ENCODE assay signal across 30 mouse cellular contexts in the genomic region with DNA sequence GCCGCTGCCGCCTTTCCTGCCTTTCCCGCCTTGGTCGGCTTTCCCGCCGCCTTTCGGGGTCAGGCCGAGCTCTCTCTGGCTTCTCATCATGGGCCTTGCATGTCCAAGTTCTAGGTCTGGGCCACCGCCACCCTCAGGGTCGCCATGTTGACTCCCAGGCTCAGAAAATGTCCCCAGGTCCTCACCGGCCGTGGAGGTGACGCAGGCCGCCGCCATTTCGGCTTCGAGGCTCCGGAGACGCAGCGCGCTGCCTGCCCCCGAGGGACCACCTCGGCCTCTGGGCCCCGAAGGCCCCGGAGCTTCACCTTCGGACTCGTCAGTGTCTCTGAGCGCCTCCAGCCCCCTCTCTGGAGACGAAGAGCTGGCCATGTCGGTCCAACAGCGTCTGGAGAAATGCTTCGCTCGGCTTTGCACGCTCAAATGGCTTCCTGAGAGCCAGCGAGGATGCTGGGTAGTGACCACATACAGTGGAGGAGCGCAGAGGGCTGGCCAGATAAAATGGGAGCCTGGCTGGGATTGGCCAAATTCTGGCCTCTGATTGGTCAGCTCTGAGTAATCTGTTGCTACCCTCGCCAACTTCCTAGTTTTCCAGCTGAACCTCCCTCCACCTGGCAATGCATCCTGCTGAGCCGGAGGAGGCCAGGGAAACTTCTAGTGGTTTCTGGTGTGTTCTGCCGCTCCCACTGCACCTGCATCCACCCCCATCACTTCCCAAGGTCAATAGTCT. TPM values are rescaled to one million over a fixed set of nuclear protein-coding genes. Genes with fewer than 3 reads are reported as not detected.
DNase-seq lines count a peak whose midpoint lies in the region; ATAC-seq and TF ChIP-seq lines count a peak whose summit lies in the region.
"Had no signal": no experiment of that assay in that cellular context is flagged by ENCODE, and none has a peak within 500 bp of the region (broad histone marks: within the 10 kb centered on the region; RNA-seq: fewer than 3 reads in every experiment).

AU022751 (minus strand) TSS at position 466 of the 727 bp plus-strand sequence.

- H3K9me3 ChIP-seq in lung, postnatal 0 days (ENCODE audit: low read length): no peaks in the 10 kb centered on the region
- H3K9me3 ChIP-seq: embryonic facial prominence, embryonic 15.5 days; intestine, embryonic 15.5 days had no signal

- H3K27ac ChIP-seq in lung, postnatal 0 days (ENCODE audit: low read length): no peak within 1 kb of the TSS
- H3K27ac ChIP-seq: embryonic facial prominence, embryonic 12.5 days; embryonic facial prominence, embryonic 15.5 days; gastrocnemius, adult 2 months; heart, adult 2 months; heart, embryonic 10.5 days; heart, embryonic 13.5 days; hindbrain, embryonic 13.5 days; intestine, embryonic 15.5 days had no signal

- H3K9ac ChIP-seq in lung, postnatal 0 days (replicated peaks; ENCODE audit: low read depth): no peak within 1 kb of the TSS
- H3K9ac ChIP-seq: embryonic facial prominence, embryonic 12.5 days; embryonic facial prominence, embryonic 15.5 days; forebrain, postnatal 0 days; heart, embryonic 13.5 days; hindbrain, embryonic 13.5 days; intestine, embryonic 15.5 days had no signal

- TF ChIP-seq CTCF in lung, postnatal 0 days (IDR thresholded peaks at IDR 0.05): no peak
- TF ChIP-seq CTCF in lung, adult 2 months (IDR thresholded peaks at IDR 0.05; ENCODE audit: insufficient read depth, low read length): no peak

- no peak within 1 kb of the TSS for H3K4me3 ChIP-seq in lung, postnatal 0 days (ENCODE audit: low read depth, low read length)
- no peak within 1 kb of the TSS for H3K4me3 ChIP-seq in lung, adult 2 months (replicated peaks; ENCODE audit: extremely low read depth, low read depth, low read length)
- H3K4me3 ChIP-seq: embryonic facial prominence, embryonic 12.5 days; embryonic facial prominence, embryonic 15.5 days; gastrocnemius, adult 2 months; heart, adult 2 months; heart, embryonic 10.5 days; heart, embryonic 13.5 days; hindbrain, embryonic 13.5 days; intestine, embryonic 15.5 days had no signal

- peak; percentile 83 for DNase-seq in heart, adult 11 months
- DNase-seq in heart, postnatal 4 days: no peak
- DNase-seq in R1 (ENCODE audit: low read depth, low spot score): peak; percentile 68
- peak; percentile 33 for DNase-seq in testis, postnatal 10 days (ENCODE audit: low spot score)
- no peak for DNase-seq in lung, postnatal 0 days (ENCODE audit: low spot score)
- no peak for DNase-seq in lung, adult 2 months
- no peak for DNase-seq in lung, adult 18-20 months
- DNase-seq: adrenal gland, postnatal 10 days; adrenal gland, postnatal 36 days; cerebellum, adult 18-20 months; cerebellum, adult 9-10 months; cerebellum, postnatal 14 days; forebrain, postnatal 0 days; gastrocnemius, adult 2 months; gastrocnemius, postnatal 14 days; heart, adult 2 months; heart, postnatal 14 days had no signal

- H3K36me3 ChIP-seq in lung, postnatal 0 days (ENCODE audit: insufficient read depth, low read length): no peaks in the 10 kb centered on the region
- H3K36me3 ChIP-seq: embryonic facial prominence, embryonic 12.5 days; embryonic facial prominence, embryonic 15.5 days; G1E; heart, embryonic 10.5 days; heart, embryonic 13.5 days; hindbrain, embryonic 13.5 days; intestine, embryonic 15.5 days had no signal

- H3K27me3 ChIP-seq in lung, postnatal 0 days (replicated peaks; ENCODE audit: insufficient read depth, low read length): no peaks in the 10 kb centered on the region
- H3K27me3 ChIP-seq: embryonic facial prominence, embryonic 12.5 days; embryonic facial prominence, embryonic 15.5 days; heart, embryonic 13.5 days; hindbrain, embryonic 13.5 days; intestine, embryonic 15.5 days had no signal

- H3K4me1 ChIP-seq in lung, postnatal 0 days (ENCODE audit: insufficient read depth, low read depth, low read length): no peaks in the 10 kb centered on the region
- H3K4me1 ChIP-seq in lung, adult 2 months (ENCODE audit: control insufficient read depth, insufficient read depth, low read length): no peaks in the 10 kb centered on the region
- H3K4me1 ChIP-seq: embryonic facial prominence, embryonic 12.5 days; embryonic facial prominence, embryonic 15.5 days; heart, embryonic 10.5 days; heart, embryonic 13.5 days; hindbrain, embryonic 13.5 days; intestine, embryonic 15.5 days had no signal

- ATAC-seq in lung, postnatal 0 days: no peak
- ATAC-seq: forebrain, embryonic 14.5 days; forebrain, postnatal 0 days; hindbrain, embryonic 16.5 days; intestine, embryonic 15.5 days; Patski had no signal

- TF ChIP-seq EP300 in lung, postnatal 0 days (IDR thresholded peaks at IDR 0.05): no peak

- H3K4me2 ChIP-seq in lung, postnatal 0 days (replicated peaks; ENCODE audit: low read depth, low read length): no peak within 1 kb of the TSS
- H3K4me2 ChIP-seq: embryonic facial prominence, embryonic 12.5 days; embryonic facial prominence, embryonic 15.5 days; heart, embryonic 13.5 days; hindbrain, embryonic 13.5 days; intestine, embryonic 15.5 days had no signal

- WGBS in lung, postnatal 0 days: 91% methylated on average over 39 of the region's 39 CpGs
- WGBS in lung, adult 2 months: 90% methylated on average over 39 of the region's 39 CpGs

- no peak for TF ChIP-seq POLR2A in lung, adult 2 months (IDR thresholded peaks at IDR 0.05; ENCODE audit: borderline replicate concordance, extremely low read depth, low read depth, low read length)

RNA-seq across cellular contexts. Expression of gene AU022751, which starts in this region (rescaled TPM):
- total RNA-seq in heart, postnatal 4 days (2021): not detected
- not detected in 2 replicates for polyA plus RNA-seq in lung, postnatal 0 days (2015; fragmentation: Nextera tagmentation; extraction: Ambion mirVana)
- polyA plus RNA-seq in lung, adult 2 months (2012; rRNA removed): not detected in 2 replicates
- total RNA-seq: adrenal gland, postnatal 36 days; common myeloid progenitor, adult 5-6 weeks; G1E; gastrocnemius, adult 2 months; gastrocnemius, postnatal 14 days; heart, adult 2 months; heart, postnatal 14 days; hematopoietic stem cell, adult 5-6 weeks had no signal
- polyA plus RNA-seq: embryonic facial prominence, embryonic 12.5 days; embryonic facial prominence, embryonic 15.5 days; forebrain, embryonic 11.5 days; forebrain, embryonic 14.5 days; forebrain, postnatal 0 days; G1E; heart, adult 2 months; heart, embryonic 10.5 days; heart, embryonic 13.5 days; hindbrain, embryonic 13.5 days; intestine, embryonic 15.5 days; Patski had no signal

Comparison
In these comparisons a context has a peak if more than half of its experiments do, and no peak if none do; other contexts are left out.
1. DNase-seq: peak in heart, adult 11 months (single experiment), R1 (single experiment) and testis, postnatal 10 days (single experiment); none in heart, postnatal 4 days (single experiment), lung, postnatal 0 days (single experiment), lung, adult 2 months (single experiment) and lung, adult 18-20 months (0 of 2).